Mouse (Mus musculus) midbrain, embryonic 13.5 days (tissue): ENCODE measurements around the gene Rbm4. TPM values are rescaled to one million over a fixed set of nuclear protein-coding genes. Genes with fewer than 3 reads are reported as not detected.
"Not testable (repeated sequence)": the region's sequence is repeated elsewhere in the genome, so short reads cannot be mapped to it uniquely, and the experiment has no call there.

Experiments
- ATAC-seq: fragments of 200-750 bp; cut with Nextera tagmentation; 2 replicates; pipeline ENCODE4 v1.8.0; 2017; ENCODE audit warnings: mild to moderate bottlenecking, moderate TSS enrichment, moderate library complexity
- H3K27ac ChIP-seq: fragments of 300-500 bp; sonication (generic); 2 replicates; pipeline ENCODE4 v1.5.1; 2015; ENCODE audit warnings: inconsistent platforms, mild to moderate bottlenecking, moderate library complexity
- H3K27me3 ChIP-seq: fragments of 300-500 bp; sonication (generic); 2 replicates; pipeline ENCODE4 v1.6.1; 2015; ENCODE audit warnings: mild to moderate bottlenecking, inconsistent platforms
- H3K36me3 ChIP-seq: fragments of 300-500 bp; sonication (generic); 2 replicates; pipeline ENCODE4 v1.6.1; 2015; ENCODE audit warnings: mild to moderate bottlenecking, inconsistent platforms
- H3K4me1 ChIP-seq: fragments of 300-500 bp; sonication (generic); replicated peaks from 2 replicates; pipeline ENCODE4 v1.6.1; 2015; ENCODE audit warnings: inconsistent platforms
- H3K4me2 ChIP-seq: fragments of 300-500 bp; sonication (generic); replicated peaks from 2 replicates; pipeline ENCODE4 v1.6.1; 2015; ENCODE audit warnings: moderate library complexity, mild to moderate bottlenecking, inconsistent platforms
- H3K4me3 ChIP-seq: fragments of 300-500 bp; sonication (generic); replicated peaks from 2 replicates; pipeline ENCODE4 v1.5.1; 2015; ENCODE audit warnings: mild to moderate bottlenecking, inconsistent platforms
- H3K9ac ChIP-seq: fragments of 300-500 bp; sonication (generic); replicated peaks from 2 replicates; pipeline ENCODE4 v1.6.1; 2015; ENCODE audit warnings: mild to moderate bottlenecking, inconsistent platforms
- H3K9me3 ChIP-seq: fragments of 300-500 bp; sonication (generic); 2 replicates; pipeline ENCODE4 v1.6.1; 2016; ENCODE audit warnings: mild to moderate bottlenecking, inconsistent platforms
- WGBS: fragments of 180-500 bp; shearing (Covaris S2); methylation state at CpG from one replicate; pipeline ENCODE4 v1.1.7; 2015; 5-methylcytosine and 5-hydroxymethylcytosine counted together
- polyA plus RNA-seq: library from polyadenylated mRNA; unstranded; fragments of >200 nt; fragmentation: Nextera tagmentation; extraction: Ambion mirVana; gene quantifications from 2 replicates; pipeline ENCODE4 v1.2.1, GENCODE M21; 2015

Rbm4 gene
- polyA plus RNA-seq, 1 experiment from 2014 or later = 117 TPM

GRCm38 (mm10) chr19:4793281-4793830 lies 345 bp downstream of the Rbm4 start:
- Histone ChIP-seq H3K9me3 (no peaks in the 10 kb centered on the region), H3K4me3 (peak overlapping the region; percentile 81), H3K4me2 (peak overlapping the region; percentile 73), H3K4me1 (peaks cover 55% of the 10 kb centered on the region), H3K27me3 (no peaks in the 10 kb centered on the region), H3K27ac (peak overlapping the region; percentile 77), H3K9ac (peak overlapping the region; percentile 85), H3K36me3 (peaks cover 31% of the 10 kb centered on the region)
- WGBS = 2% methylated on average over 16 of the region's 16 CpGs
- ATAC-seq = peak; percentile 53

DNA sequence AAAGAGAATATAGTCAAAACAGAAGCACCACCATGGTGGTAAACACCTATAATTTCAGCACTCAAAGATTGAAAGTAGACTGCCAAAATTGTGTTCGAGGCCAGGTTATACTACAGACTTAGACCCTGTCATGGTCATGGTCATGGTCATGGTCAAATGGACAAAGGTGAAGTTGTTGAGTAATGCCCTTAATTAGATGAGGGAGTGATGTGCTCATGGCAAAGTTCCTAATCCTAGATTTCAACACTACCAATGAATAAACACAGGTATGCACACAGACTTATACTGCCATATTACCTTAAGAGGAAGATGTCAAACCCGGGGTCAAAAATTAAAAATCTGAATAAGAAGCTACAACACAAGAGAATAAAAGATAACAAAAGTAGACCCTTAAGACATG lies 7.4 kb downstream of the Rbm4 start:
- no peak overlapping the region for H3K9ac ChIP-seq
- H3K4me2 ChIP-seq = no peak overlapping the region
- peaks cover 58% of the 10 kb centered on the region for H3K4me1 ChIP-seq
- 95% methylated on average over 2 of the region's 2 CpGs for WGBS
- ATAC-seq = no peak
- no peak overlapping the region for H3K4me3 ChIP-seq
- H3K27me3 ChIP-seq = no peaks in the 10 kb centered on the region
- no peak overlapping the region for H3K27ac ChIP-seq
- peaks cover 68% of the 10 kb centered on the region for H3K36me3 ChIP-seq
- H3K9me3 ChIP-seq = no peaks in the 10 kb centered on the region

DNA sequence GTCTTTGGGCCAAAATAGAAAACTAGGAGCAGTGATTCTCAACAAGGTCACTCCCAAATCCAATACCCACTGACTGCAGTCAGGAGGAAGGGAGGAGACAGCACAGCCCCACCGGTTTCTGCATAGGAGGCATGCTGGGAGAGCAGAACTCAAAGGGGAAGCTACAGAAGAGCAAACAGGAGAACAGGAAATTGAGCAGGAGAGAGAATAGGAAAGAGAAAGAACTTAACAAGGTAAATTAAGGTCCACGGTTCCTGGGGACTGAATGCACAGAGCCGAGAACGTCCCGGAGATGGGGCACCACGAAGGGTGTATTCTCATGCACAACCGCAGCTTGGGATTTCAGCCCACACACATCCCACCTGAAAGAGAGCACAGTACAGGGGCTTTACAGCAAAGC lies 8.5 kb downstream of the Rbm4 start:
- no peak for ATAC-seq
- no peak overlapping the region for H3K9ac ChIP-seq
- peaks cover 65% of the 10 kb centered on the region for H3K36me3 ChIP-seq
- 91% methylated on average over 7 of the region's 7 CpGs for WGBS
- no peak overlapping the region for H3K4me2 ChIP-seq
- no peak overlapping the region for H3K4me3 ChIP-seq
- H3K27ac ChIP-seq = no peak overlapping the region
- H3K4me1 ChIP-seq = peaks cover 47% of the 10 kb centered on the region
- H3K27me3 ChIP-seq = no peaks in the 10 kb centered on the region
- H3K9me3 ChIP-seq = no peaks in the 10 kb centered on the region

- Histone ChIP-seq H3K4me1 (peaks cover 26% of the 10 kb centered on the region), H3K9ac (no peak overlapping the region), H3K4me2 (no peak overlapping the region), H3K36me3 (peaks cover 68% of the 10 kb centered on the region), H3K27ac (no peak overlapping the region), H3K27me3 (no peaks in the 10 kb centered on the region), H3K4me3 (no peak overlapping the region), H3K9me3 (no peaks in the 10 kb centered on the region)
- WGBS = 91% methylated on average over 2 of the region's 2 CpGs
- no peak for ATAC-seq
Observed at GRCm38 (mm10) chr19:4782891-4783290, 10.8 kb downstream of the Rbm4 start.

GRCm38 (mm10) chr19:4772785-4773184 lies 20.9 kb downstream of the Rbm4 start:
- peaks cover 76% of the 10 kb centered on the region for H3K36me3 ChIP-seq
- no peak overlapping the region for H3K4me2 ChIP-seq
- H3K27ac ChIP-seq = no peak overlapping the region
- 89% methylated on average over 3 of the region's 3 CpGs for WGBS
- H3K9ac ChIP-seq = no peak overlapping the region
- H3K27me3 ChIP-seq = no peaks in the 10 kb centered on the region
- no peaks in the 10 kb centered on the region for H3K4me1 ChIP-seq
- no peak overlapping the region for H3K4me3 ChIP-seq
- no peaks in the 10 kb centered on the region for H3K9me3 ChIP-seq
- no peak for ATAC-seq

- Histone ChIP-seq H3K27ac (no peak overlapping the region), H3K9me3 (no peaks in the 10 kb centered on the region), H3K27me3 (no peaks in the 10 kb centered on the region), H3K9ac (no peak overlapping the region), H3K4me3 (no peak overlapping the region), H3K36me3 (peaks cover 80% of the 10 kb centered on the region), H3K4me1 (peaks cover 28% of the 10 kb centered on the region), H3K4me2 (no peak overlapping the region)
- ATAC-seq = no peak
- 91% methylated on average over 10 of the region's 12 CpGs for WGBS
Observed at GRCm38 (mm10) chr19:4767507-4768148, 26.1 kb downstream of the Rbm4 start.

- WGBS = 48% methylated on average over 1 of the region's 1 CpGs
- Histone ChIP-seq H3K9ac (no peak overlapping the region), H3K4me3 (no peak overlapping the region; the same call in 1 of the 2 replicates), H3K4me2 (peak overlapping the region; percentile 16; the same call in 1 of the 2 replicates), H3K9me3 (no peaks in the 10 kb centered on the region), H3K4me1 (peaks cover 74% of the 10 kb centered on the region), H3K27me3 (no peaks in the 10 kb centered on the region), H3K36me3 (peaks cover 69% of the 10 kb centered on the region), H3K27ac (no peak overlapping the region)
- ATAC-seq = no peak
Observed at GRCm38 (mm10) chr19:4762876-4763275, 30.8 kb downstream of the Rbm4 start.

- not testable (repeated sequence) for H3K9me3 ChIP-seq, H3K27ac ChIP-seq, H3K27me3 ChIP-seq, H3K9ac ChIP-seq, ATAC-seq
- H3K4me2 ChIP-seq = peak overlapping the region; percentile 42
- H3K4me3 ChIP-seq = peak overlapping the region; percentile 9
- peaks cover 78% of the 10 kb centered on the region for H3K4me1 ChIP-seq
- 94% methylated on average over 8 of the region's 8 CpGs for WGBS
- H3K36me3 ChIP-seq = peaks cover 57% of the 10 kb centered on the region
Observed at GRCm38 (mm10) chr19:4760544-4760943, 33.2 kb downstream of the Rbm4 start.

- peaks cover 35% of the 10 kb centered on the region for H3K36me3 ChIP-seq
- no peaks in the 10 kb centered on the region for H3K9me3 ChIP-seq
- H3K27me3 ChIP-seq = no peaks in the 10 kb centered on the region
- peak overlapping the region; percentile 90 for H3K9ac ChIP-seq
- H3K4me2 ChIP-seq = peak overlapping the region; percentile 75
- peak overlapping the region; percentile 98 for H3K27ac ChIP-seq
- no peak for ATAC-seq
- peaks cover 47% of the 10 kb centered on the region for H3K4me1 ChIP-seq
- peak overlapping the region; percentile 78 for H3K4me3 ChIP-seq
- 4% methylated on average over 9 of the region's 9 CpGs for WGBS
Observed at GRCm38 (mm10) chr19:4756921-4757320, 36.8 kb downstream of the Rbm4 start.

- H3K4me3 ChIP-seq = peak within 1 kb of the TSS; percentile 78
- no peaks in the 10 kb centered on the region for H3K27me3 ChIP-seq
- peak; percentile 94 for ATAC-seq
- peak within 1 kb of the TSS; percentile 90 for H3K9ac ChIP-seq
- peak within 1 kb of the TSS; percentile 98 for H3K27ac ChIP-seq
- peaks cover 42% of the 10 kb centered on the region for H3K4me1 ChIP-seq
- under 1% methylated on average over 65 of the region's 65 CpGs for WGBS
- H3K36me3 ChIP-seq = peaks cover 35% of the 10 kb centered on the region
- H3K9me3 ChIP-seq = no peaks in the 10 kb centered on the region
- peak within 1 kb of the TSS; percentile 98 for H3K4me2 ChIP-seq
Observed at GRCm38 (mm10) chr19:4756193-4756911, 37.3 kb downstream of the Rbm4 start, which contains the start of gene Rbm4b. TSS of gene Rbm4b (plus strand) at chr19:4756497.

- peak overlapping the region; percentile 78 for H3K4me3 ChIP-seq
- peaks cover 35% of the 10 kb centered on the region for H3K36me3 ChIP-seq
- peak overlapping the region; percentile 75 for H3K4me2 ChIP-seq
- WGBS = under 1% methylated on average over 10 of the region's 10 CpGs
- no peaks in the 10 kb centered on the region for H3K27me3 ChIP-seq
- peaks cover 35% of the 10 kb centered on the region for H3K4me1 ChIP-seq
- no peaks in the 10 kb centered on the region for H3K9me3 ChIP-seq
- peak overlapping the region; percentile 90 for H3K9ac ChIP-seq
- ATAC-seq = peak; percentile 75
- H3K27ac ChIP-seq = peak overlapping the region; percentile 98
Observed at GRCm38 (mm10) chr19:4755565-4756192, 38.0 kb downstream of the Rbm4 start.

- Histone ChIP-seq H3K36me3 (peaks cover 77% of the 10 kb centered on the region), H3K27ac (no peak overlapping the region), H3K27me3 (no peaks in the 10 kb centered on the region), H3K4me1 (no peaks in the 10 kb centered on the region), H3K9me3 (no peaks in the 10 kb centered on the region), H3K9ac (no peak overlapping the region), H3K4me3 (no peak overlapping the region), H3K4me2 (no peak overlapping the region)
- no peak for ATAC-seq
- 84% methylated on average over 6 of the region's 6 CpGs for WGBS
Observed at GRCm38 (mm10) chr19:4749975-4750374, 43.7 kb downstream of the Rbm4 start.
